8 mouse cellular contexts compared by ENCODE assay signal in genomic region chr2:32610610-32611229, GRCm38 (mm10). TPM values are rescaled to one million over a fixed set of nuclear protein-coding genes. Genes with fewer than 3 reads are reported as not detected.
DNase-seq lines count a peak whose midpoint lies in the region; ATAC-seq lines count a peak whose summit lies in the region.

No protein-coding gene starts in this region.

- DNase-seq in gastrocnemius, postnatal 14 days: peak; percentile 53
- no peak for DNase-seq in gastrocnemius, postnatal 36 days
- DNase-seq in ES-CJ7 (ENCODE audit: low read depth, low spot score) (peak; percentile 57), liver (peak; percentile 60)
- DNase-seq in urinary bladder, postnatal 25 days (ENCODE audit: low spot score): no peak

- intact Hi-C loops in gastrocnemius, postnatal 14 days (cut with DNase I; ENCODE audit: low total_unique reads): no loop called here
- intact Hi-C loops in gastrocnemius, postnatal 36 days (cut with DNase I): loop anchor here (5.0 kb wide), 1 partner anchor 33 kb away; the partner anchor contains the start of gene 9430097D07Rik

- peaks cover 31% of the 10 kb centered on the region for H3K4me1 ChIP-seq in embryonic facial prominence, embryonic 12.5 days
- peaks cover 24% of the 10 kb centered on the region for H3K4me1 ChIP-seq in neural tube, embryonic 12.5 days

- no peak for ATAC-seq in embryonic facial prominence, embryonic 12.5 days (ENCODE audit: insufficient number of reproducible peaks, insufficient read depth, low FRiP score, low TSS enrichment)
- ATAC-seq in hematopoietic stem cell, adult 5-6 weeks (replicated peaks in 1 of 2; ENCODE audit: insufficient read depth in 1 of 2, low FRiP score in 2 of 2, low TSS enrichment in 1 of 2, low read depth in 1 of 2, poor library complexity in 2 of 2, severe bottlenecking in 2 of 2): 0 out of 4 replicates have a peak, but pooled peaks have one; percentile 27 to 28
- ATAC-seq in neural tube, embryonic 12.5 days (ENCODE audit: low FRiP score, low read depth): no peak

- H3K27ac ChIP-seq in embryonic facial prominence, embryonic 12.5 days: 0 out of 2 replicates have a peak overlapping the region, but pooled peaks have one; percentile 17
- no peak overlapping the region for H3K27ac ChIP-seq in neural tube, embryonic 12.5 days

- H3K9ac ChIP-seq in embryonic facial prominence, embryonic 12.5 days: no peak overlapping the region
- H3K9ac ChIP-seq in neural tube, embryonic 12.5 days: no peak overlapping the region

- H3K9me3 ChIP-seq in embryonic facial prominence, embryonic 12.5 days: no peaks in the 10 kb centered on the region
- no peaks in the 10 kb centered on the region for H3K9me3 ChIP-seq in neural tube, embryonic 12.5 days

- peaks cover 28% of the 10 kb centered on the region for H3K36me3 ChIP-seq in embryonic facial prominence, embryonic 12.5 days
- peaks cover 6% of the 10 kb centered on the region; the same call in 1 of the 2 replicates for H3K36me3 ChIP-seq in neural tube, embryonic 12.5 days

- H3K27me3 ChIP-seq in embryonic facial prominence, embryonic 12.5 days: no peaks in the 10 kb centered on the region
- no peaks in the 10 kb centered on the region for H3K27me3 ChIP-seq in neural tube, embryonic 12.5 days (replicated peaks)

- peak overlapping the region; percentile 36 for H3K4me3 ChIP-seq in embryonic facial prominence, embryonic 12.5 days
- H3K4me3 ChIP-seq in neural tube, embryonic 12.5 days: no peak overlapping the region

- peak overlapping the region; percentile 51 for H3K4me2 ChIP-seq in embryonic facial prominence, embryonic 12.5 days (replicated peaks)
- H3K4me2 ChIP-seq in neural tube, embryonic 12.5 days (replicated peaks): peak overlapping the region; percentile 54

- 15% methylated on average over 23 of the region's 23 CpGs for WGBS in embryonic facial prominence, embryonic 12.5 days
- 19% methylated on average over 23 of the region's 23 CpGs for WGBS in neural tube, embryonic 12.5 days

RNA-seq across cellular contexts. Expression of gene Ak1, which starts 10.8 kb away (rescaled TPM):
- total RNA-seq in gastrocnemius, postnatal 14 days (2021): 1,000 to 10,000 TPM; 1,800 to 1,917 TPM
- total RNA-seq in gastrocnemius, postnatal 36 days (2021): 1,000 to 10,000 TPM; 1,818 to 2,240 TPM
- 19.4 and 24.1 TPM in 2 replicates for polyA plus RNA-seq in embryonic facial prominence, embryonic 12.5 days (2016; fragmentation: Nextera tagmentation; extraction: Ambion mirVana)
- 13.1 and 15.8 TPM in 2 replicates for total RNA-seq in hematopoietic stem cell, adult 5-6 weeks (2017)
- polyA plus RNA-seq in neural tube, embryonic 12.5 days (2016; fragmentation: Nextera tagmentation; extraction: Ambion mirVana): 46.6 and 50.4 TPM in 2 replicates

RNA-seq across cellular contexts. Expression of gene St6galnac6, which starts 11.2 kb away (rescaled TPM):
- total RNA-seq in gastrocnemius, postnatal 14 days (2021): 10 to 100 TPM; 42.7 to 51.0 TPM
- 10 to 100 TPM; 34.9 to 46.5 TPM for total RNA-seq in gastrocnemius, postnatal 36 days (2021)
- 26.4 and 28.1 TPM in 2 replicates for polyA plus RNA-seq in embryonic facial prominence, embryonic 12.5 days (2016; fragmentation: Nextera tagmentation; extraction: Ambion mirVana)
- total RNA-seq in hematopoietic stem cell, adult 5-6 weeks (2017): 13.3 TPM in 2 replicates
- polyA plus RNA-seq in neural tube, embryonic 12.5 days (2016; fragmentation: Nextera tagmentation; extraction: Ambion mirVana): 10.1 and 11.5 TPM in 2 replicates

RNA-seq across cellular contexts. Expression of gene St6galnac4, which starts 23.8 kb away (rescaled TPM):
- 10 to 100 TPM; 25.6 to 26.3 TPM for total RNA-seq in gastrocnemius, postnatal 14 days (2021)
- 10 to 100 TPM; 14.1 to 21.7 TPM for total RNA-seq in gastrocnemius, postnatal 36 days (2021)
- polyA plus RNA-seq in embryonic facial prominence, embryonic 12.5 days (2016; fragmentation: Nextera tagmentation; extraction: Ambion mirVana): 32.7 and 36.5 TPM in 2 replicates
- total RNA-seq in hematopoietic stem cell, adult 5-6 weeks (2017): 17.5 and 26.0 TPM in 2 replicates
- polyA plus RNA-seq in neural tube, embryonic 12.5 days (2016; fragmentation: Nextera tagmentation; extraction: Ambion mirVana): 20.4 and 21.4 TPM in 2 replicates

RNA-seq across cellular contexts. Expression of gene 9430097D07Rik, which starts 35.2 kb away (rescaled TPM):
- not detected for total RNA-seq in gastrocnemius, postnatal 14 days (2021)
- total RNA-seq in gastrocnemius, postnatal 36 days (2021): not detected
- polyA plus RNA-seq in embryonic facial prominence, embryonic 12.5 days (2016; fragmentation: Nextera tagmentation; extraction: Ambion mirVana): 0.29 TPM in 1 of 2 replicates, not detected in the other
- not detected in 2 replicates for total RNA-seq in hematopoietic stem cell, adult 5-6 weeks (2017)
- 0.25 and 0.69 TPM in 2 replicates for polyA plus RNA-seq in neural tube, embryonic 12.5 days (2016; fragmentation: Nextera tagmentation; extraction: Ambion mirVana)

RNA-seq across cellular contexts. Expression of gene Eng, which starts 35.7 kb away (rescaled TPM):
- total RNA-seq in gastrocnemius, postnatal 14 days (2021): 10 to 100 TPM; 46.8 to 49.3 TPM
- 10 to 100 TPM; 23.9 to 26.7 TPM for total RNA-seq in gastrocnemius, postnatal 36 days (2021)
- 32.1 and 36.4 TPM in 2 replicates for polyA plus RNA-seq in embryonic facial prominence, embryonic 12.5 days (2016; fragmentation: Nextera tagmentation; extraction: Ambion mirVana)
- 20.9 and 23.6 TPM in 2 replicates for total RNA-seq in hematopoietic stem cell, adult 5-6 weeks (2017)
- 28.8 and 33.0 TPM in 2 replicates for polyA plus RNA-seq in neural tube, embryonic 12.5 days (2016; fragmentation: Nextera tagmentation; extraction: Ambion mirVana)

Comparison
In these comparisons a context has a peak if more than half of its experiments do, and no peak if none do; other contexts are left out.
1. DNase-seq: peak in gastrocnemius, postnatal 14 days (single experiment), ES-CJ7 (single experiment) and liver (single experiment); none in gastrocnemius, postnatal 36 days (0 of 2) and urinary bladder, postnatal 25 days (single experiment).
2. ATAC-seq: peak in hematopoietic stem cell, adult 5-6 weeks (2 of 2); none in embryonic facial prominence, embryonic 12.5 days (single experiment) and neural tube, embryonic 12.5 days (single experiment).
3. RNA of gene Ak1, which starts 10.8 kb away (total RNA-seq): 1,818 to 2,240 TPM in gastrocnemius, postnatal 36 days and 1,800 to 1,917 TPM in gastrocnemius, postnatal 14 days; 13.1 to 15.8 TPM in hematopoietic stem cell, adult 5-6 weeks; every median in the first group is over 100 times any median in the second.